Mouse (Mus musculus): ENCODE results near the gene Gemin5.

DNA sequence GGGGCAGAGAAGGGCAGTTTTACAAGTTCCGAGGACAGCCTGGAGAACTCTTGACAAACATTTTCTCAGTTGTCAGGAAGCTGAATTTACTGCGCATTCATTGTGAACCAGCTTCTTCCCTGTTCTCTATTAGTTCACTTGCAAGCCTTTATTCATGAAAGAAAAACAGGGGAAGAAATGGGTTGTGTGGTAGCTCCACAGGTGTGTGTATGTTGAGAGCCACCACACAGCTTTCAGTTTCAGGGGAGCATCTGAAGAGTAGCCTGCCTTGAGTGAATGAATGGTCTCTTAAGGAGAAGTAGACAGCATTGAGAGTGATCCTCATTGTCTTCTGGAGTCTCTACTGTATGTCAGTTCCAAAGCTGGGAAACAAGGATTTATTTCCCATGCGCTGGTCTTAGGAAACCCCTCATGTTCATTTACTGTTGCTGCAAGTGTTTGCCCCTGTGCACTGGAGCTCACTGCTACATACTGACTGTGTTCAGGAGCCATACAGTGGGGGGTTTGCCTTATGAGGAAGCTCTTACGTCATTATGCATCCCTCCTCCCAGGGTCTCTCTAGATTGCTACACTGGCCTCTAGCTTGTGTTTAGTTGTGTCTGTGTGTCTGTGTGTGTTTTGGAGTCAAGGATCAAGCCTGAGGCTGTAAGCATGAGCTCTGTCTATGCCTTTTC lies 60.5 kb downstream of the Gemin5 start:
- TF ChIP-seq CTCF (IDR thresholded peaks at IDR 0.05; ENCODE audit: low read depth, low read length) (no peak), POLR2A (IDR thresholded peaks at IDR 0.05; ENCODE audit: borderline replicate concordance, low read depth, low read length) (no peak)

Data from bone marrow macrophage, adult 2 months (primary cell).